Mouse (Mus musculus): ENCODE results near the gene Zfp467. TPM values are rescaled to one million over a fixed set of nuclear protein-coding genes. Genes with fewer than 3 reads are reported as not detected.

Gene Zfp467
- 10 to 100 TPM; 11.4 to 12.6 TPM for polyA plus RNA-seq (2017; shearing (Covaris generic))

DNA sequence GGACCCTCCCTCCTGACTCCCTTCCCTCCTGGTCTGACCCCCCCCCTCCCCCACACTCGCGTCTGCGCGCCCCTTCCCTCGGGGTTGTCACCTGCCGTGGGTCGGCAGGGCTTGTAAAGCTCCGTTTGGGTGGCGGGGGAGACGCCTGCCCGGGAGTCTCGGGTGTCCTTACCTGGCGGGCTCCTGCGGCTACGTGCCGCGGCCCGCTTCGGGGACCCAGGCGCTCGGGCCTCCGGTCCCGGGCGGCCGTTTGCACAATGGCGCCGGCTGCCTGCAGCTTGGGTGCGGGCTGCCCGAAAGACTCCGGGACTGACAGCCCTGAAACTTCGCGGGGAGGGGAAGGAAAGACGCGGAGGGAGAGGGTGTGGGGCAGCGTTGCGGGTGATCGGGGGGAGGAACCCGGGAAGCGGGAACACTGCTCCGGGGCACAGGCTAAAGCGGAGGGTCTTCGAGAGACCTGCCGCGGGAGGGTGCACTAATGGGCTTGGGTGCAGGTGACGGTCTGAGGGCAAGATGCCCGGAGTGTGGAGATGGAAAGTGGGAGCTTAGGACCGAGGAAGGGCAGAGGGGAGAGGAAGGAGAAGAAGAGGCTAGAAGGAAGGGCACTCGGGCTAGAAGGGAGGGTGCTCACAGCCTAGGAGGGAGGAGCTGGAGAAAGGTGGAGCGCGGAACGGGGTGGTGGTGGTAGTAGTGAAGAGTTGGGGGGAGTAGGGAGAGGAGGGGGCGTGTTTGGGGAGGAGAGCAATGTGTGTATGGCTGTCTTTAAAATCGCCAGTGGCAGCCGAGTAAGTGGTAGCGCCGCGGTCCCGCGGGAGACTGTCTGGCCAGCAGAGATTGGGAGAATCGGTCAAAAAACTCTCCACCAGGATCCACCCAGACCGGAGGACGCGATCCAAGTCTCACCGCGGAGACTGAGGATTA, at the start of gene Zfp467:
Zfp467 (minus strand) TSS at position 645 of the 921 bp plus-strand sequence.
- peak; percentile 17 for ATAC-seq

DNA sequence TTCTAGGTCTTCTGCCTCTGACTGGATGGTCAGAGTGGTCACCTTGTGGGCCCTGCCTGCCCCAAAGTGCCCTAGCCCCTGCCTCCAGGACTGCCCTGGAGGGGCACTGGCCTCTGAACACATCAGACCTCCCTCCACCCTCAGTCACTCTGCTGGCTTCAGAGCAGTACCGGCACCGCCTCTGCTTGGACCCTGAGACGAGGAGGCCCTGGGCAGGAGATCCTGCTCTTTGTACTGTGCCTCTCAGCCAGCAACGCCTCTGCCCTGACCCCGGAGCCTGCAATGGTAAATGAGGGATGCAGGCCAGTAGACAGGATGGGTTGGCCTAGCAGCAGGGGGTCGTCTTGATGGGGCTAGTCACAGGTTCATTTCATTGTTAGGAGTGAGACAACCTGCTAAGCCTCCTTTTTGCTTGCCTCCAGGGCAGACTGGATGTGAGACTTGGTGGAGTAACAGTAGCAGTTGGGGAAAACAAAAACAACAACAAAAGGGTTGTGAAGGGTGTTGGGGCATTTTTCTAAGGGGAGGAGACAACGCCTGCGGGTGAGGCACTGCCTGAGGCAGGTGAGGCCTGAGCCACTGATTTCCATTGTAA, 47.6 kb upstream of the Zfp467 start:
- no peak for ATAC-seq

DNA sequence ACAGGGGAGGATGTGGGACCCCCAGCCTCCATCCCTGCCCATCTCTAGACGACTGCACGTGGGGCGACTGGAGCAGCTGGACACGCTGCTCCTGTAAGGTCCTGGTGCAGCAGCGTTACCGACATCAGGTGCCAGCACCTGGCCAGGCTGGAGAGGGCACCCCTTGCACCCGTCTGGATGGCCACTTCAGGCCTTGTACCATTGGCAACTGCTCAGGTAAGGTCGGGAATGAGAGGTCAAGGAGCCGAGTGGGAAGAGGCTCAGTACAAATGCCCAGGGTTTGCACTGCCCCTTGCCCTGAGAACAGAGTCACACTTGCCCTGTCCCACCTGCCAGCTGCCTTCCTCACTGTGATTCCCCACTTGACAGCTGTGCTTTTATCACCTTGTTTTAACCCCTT, 45.7 kb upstream of the Zfp467 start:
- no peak for ATAC-seq

DNA sequence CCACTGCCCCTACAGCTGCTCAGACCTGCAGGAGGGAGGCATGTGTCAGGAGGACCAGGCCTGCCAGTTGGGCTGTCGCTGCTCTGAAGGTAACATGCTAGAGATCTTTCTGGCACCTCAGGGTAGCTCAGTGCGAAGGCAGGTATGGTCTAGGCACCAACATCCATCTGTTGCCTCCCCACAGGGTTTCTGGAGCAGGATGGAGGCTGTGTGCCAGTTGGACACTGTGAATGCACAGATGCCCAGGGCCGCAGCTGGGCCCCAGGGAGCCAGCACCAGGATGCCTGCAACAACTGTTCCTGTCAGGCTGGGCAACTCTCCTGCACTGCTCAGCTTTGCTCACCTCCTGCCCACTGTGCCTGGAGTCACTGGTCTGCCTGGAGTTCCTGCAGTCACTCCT, 44.1 kb upstream of the Zfp467 start:
- ATAC-seq: no peak

DNA sequence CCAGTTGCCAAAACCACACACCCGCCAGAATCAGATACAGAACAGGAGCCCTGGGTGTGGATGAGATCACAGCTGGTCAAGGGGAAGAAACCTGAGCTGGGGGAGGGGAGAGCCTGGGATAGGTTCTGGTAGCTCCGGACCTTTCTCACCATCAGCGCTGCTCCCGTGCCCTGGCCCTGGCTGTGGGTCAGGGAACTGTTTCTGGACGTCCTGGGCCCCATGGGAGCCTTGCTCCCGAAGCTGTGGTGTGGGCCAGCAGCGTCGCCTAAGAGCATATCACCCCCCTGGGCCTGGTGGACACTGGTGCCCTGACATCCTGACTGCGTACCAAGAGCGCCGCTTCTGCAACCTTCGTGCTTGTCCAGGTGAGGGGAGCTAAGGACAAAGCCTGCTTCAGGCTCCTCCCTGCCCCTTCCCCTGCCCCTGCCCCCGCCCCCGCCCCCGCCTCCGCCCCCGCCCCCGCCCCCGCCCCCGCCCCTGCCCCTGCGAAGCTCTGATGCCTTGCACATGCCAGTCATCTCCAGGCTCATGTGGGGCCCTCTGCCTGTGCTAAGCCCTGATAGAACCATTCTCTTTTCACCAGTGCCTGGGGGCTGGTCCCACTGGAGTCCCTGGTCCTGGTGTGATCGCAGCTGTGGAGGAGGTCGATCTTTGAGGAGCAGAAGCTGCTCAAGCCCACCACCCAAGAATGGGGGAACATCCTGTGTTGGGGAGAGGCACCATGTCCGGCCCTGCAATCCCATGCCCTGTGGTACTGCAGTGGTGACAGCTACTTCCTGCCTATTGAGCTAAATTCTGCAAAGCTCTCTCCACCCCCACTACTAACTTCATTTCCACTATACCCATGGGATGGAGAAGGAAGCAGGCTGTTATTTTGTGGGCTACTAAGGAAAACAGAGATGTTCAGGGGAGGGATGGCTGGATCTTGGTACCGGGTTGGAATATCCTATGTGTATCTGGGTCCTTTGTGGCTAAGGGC, 42.4 kb upstream of the Zfp467 start:
- ATAC-seq: no peak

DNA sequence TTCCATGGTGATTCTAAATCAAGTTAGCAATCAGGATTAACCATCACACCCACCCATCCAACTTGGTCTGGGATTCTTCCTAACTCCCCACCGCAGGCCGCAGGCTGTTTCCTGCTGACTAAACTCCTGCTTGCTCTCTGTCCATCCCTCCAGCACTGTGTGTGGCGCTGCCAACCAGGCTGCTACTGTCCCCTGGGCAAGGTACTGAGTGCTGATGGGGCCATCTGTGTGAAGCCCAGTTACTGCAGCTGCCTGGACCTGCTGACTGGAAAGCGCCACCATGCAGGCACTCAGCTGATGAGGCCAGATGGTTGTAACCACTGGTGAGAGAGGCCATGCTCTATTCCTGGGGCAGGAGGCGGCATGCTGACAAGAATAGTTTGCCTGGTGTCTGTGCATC, 36.9 kb upstream of the Zfp467 start:
- ATAC-seq: no peak

DNA sequence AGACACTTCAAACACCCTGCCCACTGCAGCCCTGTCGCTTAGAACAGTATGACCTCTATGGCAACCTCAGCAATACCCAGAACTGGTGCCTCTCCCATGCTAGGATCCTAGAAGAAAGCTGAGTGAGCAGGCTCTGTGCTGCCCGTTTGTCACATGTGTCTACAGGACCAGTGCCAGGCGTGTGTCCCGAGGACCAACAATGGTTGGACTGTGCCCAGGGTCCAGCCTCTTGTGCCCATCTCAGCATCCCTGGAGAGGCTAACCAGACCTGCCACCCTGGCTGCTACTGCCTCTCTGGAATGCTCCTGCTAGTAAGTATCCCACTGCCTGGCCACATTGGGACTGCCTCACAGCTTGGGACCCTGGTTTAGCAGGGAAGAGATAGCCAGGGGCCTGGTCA, 32.8 kb upstream of the Zfp467 start:
- ATAC-seq: no peak

DNA sequence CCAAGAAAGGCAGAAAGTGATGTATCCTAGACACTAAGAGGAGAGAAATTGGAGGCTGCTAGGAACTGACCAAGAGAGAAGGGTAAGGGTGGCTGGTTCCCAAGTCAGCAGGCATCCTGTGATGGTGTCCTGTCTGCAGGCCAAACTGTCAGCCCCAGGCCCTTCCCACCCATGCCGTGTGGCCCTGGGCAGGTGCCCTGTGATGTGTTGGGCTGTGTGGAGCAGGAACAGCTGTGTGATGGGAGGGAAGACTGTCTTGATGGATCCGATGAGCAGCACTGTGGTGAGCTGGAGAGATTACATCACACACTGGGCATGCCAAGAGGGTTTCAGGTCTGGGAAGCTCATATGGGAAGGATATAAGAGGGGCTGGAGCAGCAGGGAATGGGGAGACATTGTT, 25.1 kb upstream of the Zfp467 start:
- no peak for ATAC-seq

DNA sequence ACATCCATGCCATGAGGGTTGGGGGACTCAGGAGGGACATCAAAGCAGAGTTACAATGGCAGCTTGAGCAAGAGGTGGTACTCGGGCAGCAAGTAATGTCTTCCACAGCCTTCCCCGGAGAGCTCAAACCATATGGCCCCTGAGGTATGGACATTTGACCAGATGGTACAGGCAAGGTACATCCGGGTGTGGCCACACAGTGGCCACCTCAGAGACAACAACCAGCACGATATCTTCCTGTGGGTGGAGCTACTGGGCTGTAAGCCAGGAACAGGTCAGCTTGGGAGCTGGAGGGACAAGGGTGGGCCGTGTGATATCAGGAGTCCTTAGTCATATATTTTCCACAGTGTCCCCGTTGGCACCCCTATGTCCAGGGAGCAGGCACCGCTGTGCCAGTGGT, 21.9 kb upstream of the Zfp467 start:
- no peak for ATAC-seq

DNA sequence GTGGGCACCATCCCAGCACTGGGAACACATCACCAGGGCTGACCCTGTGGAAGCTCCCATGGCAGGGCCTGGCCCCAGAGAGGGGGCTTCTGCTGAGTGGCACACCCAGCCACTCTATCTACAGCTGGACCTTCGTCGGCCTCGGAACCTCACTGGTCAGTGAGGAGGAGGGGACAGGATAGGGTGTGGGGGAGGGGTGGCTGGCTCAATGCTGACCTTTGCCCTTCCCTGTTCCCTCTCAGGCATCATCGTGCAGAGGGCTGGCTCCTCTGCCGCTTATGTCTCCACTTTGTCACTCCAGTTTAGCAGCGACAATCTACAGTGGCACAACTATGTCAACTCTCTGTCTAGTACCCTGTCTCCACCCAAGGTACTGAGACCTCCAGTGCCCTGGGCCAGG, 21.1 kb upstream of the Zfp467 start:
- ATAC-seq: no peak

DNA sequence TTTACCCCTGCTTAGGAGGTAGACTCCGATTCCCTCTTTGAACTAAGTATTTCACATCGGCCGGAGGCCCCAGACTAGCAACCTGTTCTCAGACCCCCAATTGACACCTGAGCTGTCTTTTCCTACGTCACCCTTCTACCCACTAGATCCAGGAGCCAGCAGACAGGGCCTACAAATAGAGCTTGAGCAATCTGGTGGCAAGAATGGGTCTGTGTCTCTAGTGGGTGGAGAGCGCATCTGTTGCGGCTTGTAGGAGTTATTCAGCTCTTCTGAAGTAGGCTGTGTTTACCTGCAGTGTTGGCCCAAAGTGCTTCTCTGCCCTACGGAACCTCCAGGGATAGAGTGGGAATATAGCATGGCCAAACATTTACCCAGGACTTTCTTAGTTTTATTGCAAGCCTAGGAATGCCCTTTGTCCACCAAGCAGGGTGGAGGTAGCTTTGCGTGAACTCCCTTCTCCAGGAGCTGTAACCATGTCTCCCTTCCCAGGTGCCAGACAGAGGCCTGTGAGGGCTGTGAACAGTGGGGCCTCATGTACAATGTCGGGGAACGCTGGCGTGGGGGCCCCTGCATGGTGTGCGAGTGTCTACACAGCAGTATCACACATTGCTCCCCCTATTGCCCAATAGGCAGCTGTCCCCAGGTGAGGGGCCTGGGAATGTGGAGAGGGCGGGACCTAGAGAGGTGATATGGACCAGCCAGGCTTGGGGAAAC, 19.5 kb upstream of the Zfp467 start:
- no peak for ATAC-seq

DNA sequence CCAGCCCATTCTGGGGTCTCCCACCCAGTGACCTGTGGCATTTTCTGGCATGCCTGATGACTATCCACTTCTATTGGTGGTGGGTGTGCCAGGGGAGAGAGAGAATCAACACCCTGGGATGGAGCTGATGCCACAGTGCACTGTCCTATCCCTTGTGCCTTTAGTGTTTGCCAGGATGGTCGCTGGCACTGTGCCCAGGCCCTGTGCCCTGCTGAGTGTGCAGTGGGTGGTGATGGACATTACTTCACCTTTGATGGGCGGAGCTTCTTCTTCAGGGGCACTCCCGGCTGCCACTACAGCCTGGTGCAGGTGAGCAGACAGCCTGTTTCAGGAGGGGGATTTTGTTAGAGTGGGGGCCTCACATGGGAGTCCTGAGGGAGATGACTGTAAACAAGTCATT, 7.1 kb upstream of the Zfp467 start:
- no peak for ATAC-seq

DNA sequence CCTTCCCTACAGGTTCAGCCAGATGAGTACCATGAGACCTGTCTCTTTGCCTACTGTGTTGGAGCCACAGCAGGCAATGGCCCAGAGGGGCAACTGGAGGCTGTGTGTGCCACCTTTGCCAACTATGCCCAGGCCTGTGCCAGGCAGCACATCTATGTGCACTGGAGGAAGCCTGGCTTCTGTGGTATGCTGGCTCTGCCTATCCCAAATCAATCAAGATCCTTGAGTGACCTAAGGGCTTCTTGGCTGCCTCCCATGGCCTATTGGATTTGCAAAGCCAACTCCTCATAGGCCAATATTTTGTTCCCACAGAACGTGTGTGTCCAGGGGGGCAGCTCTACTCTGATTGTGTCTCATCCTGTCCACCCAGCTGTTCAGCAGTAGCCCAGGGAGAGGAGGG, 6.5 kb upstream of the Zfp467 start:
- no peak for ATAC-seq

DNA sequence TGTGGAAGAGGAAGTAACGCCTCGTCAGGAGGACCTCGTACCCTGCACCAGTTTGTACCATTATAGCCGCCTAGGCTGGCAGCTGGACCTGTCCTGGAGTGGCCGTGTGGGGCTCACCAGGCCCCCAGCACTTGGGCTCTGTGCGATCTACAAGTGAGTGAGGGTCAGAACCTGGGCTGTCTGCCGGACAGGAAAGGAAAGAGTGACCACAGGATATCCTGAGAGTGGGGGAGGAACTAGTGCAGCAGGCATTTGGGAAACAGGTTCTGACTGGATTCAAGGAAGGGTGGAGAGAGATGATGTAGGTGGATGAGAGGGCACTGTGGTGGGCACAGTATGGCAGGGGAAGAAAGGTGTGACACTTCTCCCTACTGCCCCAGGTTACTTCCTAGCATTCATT, 2.9 kb upstream of the Zfp467 start:
- no peak for ATAC-seq

DNA sequence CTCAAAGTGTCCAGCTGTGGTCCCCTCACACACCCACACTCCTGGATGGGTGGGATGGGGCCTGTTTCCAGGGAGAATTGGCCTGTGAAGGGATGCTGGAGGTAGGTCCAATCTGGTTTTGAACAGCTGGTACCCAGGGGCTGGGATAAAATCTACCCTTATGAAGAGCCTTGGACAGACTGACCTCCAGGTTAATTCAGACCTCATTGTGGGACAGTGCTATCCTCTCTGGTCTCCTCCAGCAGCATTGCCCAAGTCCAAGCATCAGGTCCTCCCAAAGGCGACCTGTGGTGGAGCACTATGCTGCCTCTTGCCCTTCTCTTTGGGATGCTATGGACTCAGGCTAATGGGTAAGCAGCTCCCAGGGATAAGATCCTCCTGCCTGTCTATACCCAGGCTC, 2.3 kb upstream of the Zfp467 start, which contains the start of gene Sspo:
Sspo (plus strand) TSS at position 301 of the 400 bp plus-strand sequence.
- no peak for ATAC-seq

DNA sequence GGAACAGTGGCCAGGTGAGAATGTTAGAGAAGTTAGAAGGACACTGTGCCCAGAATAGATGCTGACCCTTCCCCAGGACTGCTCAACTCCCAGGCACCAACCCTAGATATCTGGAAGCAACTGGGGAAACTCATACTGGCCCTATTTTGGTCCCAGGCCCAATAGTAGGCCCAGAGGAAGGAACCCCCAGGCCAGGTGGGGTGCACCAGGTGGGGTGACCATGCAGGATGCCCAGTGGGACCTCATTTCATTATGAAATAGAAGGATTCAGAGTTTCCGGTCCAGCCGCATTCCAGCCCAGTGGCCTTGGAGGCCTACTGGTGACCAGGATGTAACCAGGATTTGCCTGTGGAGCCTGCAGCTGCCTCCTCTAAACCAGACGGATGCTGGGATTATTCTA, 1.3 kb upstream of the Zfp467 start:
- ATAC-seq: no peak

DNA sequence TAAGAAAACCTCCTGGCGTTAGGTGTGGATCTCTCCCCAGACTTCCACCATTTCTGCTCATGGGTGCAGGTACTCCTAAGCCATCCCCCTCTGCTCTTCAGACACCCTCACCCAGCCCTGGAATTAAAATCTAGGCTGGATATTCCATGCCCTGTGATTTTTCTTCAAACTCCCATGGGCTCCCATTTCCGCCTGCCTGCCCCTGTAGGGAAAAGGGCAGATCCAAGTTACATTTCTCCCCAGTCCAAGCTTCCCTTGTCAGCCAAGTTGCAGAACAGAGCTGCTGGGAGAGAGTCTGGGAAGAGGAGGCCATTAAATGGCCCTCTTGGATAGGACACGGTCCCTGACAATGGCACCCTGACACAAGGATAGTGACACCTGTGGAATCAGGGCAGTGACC, 631 bp upstream of the Zfp467 start:
- no peak for ATAC-seq

DNA sequence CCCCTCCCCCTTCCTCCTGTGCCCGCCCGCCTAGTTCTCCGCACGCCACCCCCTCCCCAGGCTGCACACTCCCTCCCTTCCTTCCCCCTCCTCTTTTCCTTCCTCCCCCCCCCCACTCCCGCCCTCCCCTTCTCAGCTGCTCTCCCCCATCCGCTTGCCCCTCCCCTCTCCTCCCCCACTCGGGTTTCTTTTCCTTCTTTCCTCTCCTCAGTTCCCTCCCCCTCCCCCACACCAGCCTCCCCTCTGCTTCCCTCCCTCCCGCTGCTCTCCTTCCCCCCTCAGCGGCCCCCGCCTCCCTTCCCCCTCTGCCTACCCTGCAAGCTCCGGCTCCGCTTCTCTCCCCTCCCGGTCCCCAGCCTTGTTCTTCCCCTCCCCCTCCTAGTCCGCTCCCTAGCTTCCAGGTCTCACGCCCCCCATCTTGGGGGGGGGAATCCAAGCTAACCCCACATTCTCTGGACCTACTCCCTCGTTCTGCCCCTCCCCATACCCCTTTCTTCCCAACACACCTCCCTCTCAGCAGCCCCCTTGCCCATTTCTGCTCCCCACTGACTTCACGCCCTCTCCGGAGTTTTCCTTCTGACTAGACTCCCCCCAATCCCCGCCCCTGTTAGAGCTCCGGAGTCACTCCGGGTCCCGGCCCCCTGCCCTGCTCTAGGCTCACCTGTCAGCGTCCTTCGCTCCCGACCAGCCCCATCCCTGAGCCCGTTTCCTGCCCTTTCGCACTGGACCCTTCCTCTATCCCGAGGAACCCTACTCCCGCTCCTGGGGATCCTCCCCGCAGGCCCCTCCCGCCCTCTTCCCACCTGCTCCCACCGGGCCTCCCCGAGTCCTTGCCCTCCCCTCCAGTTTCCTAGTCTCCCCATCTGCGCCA, 1.1 kb downstream of the Zfp467 start:
- peak; percentile 16 for ATAC-seq

DNA sequence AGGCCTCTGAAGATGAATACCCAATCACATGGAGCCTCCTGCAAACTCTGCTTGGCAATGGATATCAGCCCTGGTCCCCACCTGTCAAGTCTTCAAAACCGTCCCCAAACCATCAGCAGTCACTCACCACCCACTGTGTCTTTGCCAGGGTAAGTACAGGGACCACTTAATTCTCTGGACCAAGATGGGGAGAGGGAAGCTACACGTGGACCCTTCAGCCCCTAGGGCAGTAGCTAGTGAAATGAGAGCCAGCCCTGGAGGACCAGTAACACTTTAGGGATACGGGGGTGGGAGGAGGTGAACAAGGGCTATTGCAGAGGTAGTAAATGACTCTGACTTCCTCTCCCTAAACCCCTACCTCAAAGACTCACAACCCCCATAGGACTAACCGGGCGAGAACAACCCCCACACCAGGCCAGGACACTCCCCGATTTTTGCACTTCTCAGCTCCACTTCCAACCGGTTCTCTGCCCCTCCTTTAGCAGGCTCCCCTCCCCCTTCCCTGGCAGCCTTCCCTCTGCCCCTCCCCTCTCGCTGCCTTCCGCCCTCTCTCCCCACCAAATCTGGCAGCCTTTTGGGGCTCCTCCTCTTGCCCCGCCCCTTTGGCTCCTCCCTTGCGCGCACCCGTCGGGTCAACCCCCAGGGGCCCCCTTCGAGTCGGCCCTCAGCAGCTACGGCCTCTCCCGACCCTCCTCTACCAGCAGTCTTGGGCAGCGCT, 1.9 kb downstream of the Zfp467 start:
- ATAC-seq: peak; percentile 81

DNA sequence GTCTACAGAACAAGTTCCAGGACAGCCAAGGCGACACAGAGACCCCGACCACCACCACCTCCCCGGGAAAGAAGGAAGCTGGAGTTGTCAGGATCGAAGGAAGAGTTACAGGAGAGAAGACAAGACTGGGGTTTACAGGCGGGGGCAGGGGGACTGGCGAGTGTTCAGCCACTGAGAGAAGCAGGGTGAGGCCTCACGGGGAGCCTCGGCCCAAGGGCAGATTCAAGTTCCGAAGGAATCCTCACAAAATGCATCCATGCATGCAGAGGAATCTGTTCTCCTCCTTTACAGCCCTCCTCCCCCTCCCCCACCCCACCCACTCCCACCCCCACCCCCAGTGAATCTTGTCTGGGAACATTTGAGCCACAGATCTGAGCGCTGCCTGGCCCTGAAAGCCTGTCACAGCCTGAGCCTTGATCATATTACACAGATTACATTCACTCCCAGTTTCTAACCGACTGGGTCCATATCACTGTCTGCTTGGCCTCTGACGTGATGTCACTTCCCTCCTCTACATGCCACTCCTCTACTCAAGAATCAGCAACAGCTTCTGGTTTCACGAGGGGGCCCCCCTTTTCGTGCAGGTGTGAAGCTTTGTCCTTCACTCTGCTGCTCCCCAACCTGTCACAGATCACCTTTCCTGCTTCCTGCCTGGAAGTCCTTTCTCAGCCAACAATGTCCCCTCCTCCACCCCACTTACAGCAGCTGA, 5.2 kb downstream of the Zfp467 start:
- ATAC-seq: no peak

All from CD4-positive, CD25-positive, alpha-beta regulatory T cell, adult 4 months (primary cell).